Mouse (Mus musculus): Measurements from ENCODE around the gene Gm43517. TPM values are rescaled to one million over a fixed set of nuclear protein-coding genes. Genes with fewer than 3 reads are reported as not detected.

Gene Gm43517
- not detected for total RNA-seq (2021)
- long read RNA-seq, experiment 1, result 0 reads
- long read RNA-seq, experiment 2, result 0 reads

DNA sequence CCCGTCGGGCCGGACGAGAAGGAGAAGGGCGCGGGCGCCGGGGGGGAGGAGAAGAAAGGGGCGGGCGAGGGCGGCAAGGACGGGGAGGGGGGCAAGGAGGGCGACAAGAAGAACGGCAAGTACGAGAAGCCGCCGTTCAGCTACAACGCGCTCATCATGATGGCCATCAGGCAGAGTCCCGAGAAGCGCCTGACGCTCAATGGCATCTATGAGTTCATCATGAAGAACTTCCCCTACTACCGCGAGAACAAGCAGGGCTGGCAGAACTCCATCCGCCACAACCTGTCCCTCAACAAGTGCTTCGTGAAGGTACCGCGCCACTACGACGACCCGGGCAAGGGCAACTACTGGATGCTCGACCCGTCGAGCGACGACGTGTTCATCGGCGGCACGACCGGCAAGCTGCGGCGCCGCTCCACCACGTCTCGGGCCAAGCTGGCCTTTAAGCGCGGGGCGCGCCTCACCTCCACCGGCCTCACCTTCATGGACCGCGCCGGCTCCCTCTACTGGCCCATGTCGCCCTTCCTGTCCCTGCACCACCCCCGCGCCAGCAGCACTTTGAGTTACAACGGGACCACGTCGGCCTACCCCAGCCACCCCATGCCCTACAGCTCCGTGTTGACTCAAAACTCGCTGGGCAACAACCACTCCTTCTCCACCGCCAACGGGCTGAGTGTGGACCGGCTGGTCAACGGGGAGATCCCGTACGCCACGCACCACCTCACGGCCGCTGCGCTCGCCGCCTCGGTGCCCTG, at the start of gene Gm43517:
Gene Gm43517, plus strand, starts transcription at position 299 of the 755 bp plus-strand sequence.
- DNase-seq (ENCODE audit: low spot score), result no peak

DNA sequence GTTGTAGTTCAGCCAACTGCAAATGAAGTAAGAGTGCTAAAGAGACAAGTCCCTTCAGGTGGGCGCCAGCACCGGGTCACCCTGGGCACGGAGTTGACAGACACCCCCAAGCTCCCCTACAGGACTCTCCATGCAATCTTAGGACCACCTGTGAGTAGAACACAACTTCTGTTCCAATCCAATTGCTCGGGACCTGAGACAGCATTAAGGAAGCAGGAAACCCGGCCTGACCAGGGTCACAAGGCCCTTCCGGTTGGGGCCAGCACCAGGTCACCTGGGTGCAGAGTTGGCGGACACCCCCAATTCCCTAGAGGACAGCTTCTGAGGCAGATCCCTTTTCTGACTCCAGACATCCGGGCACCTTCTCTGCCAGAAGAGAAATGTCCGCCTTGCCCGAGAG, 35.3 kb upstream of the Gm43517 start:
- DNase-seq (ENCODE audit: low spot score), result no peak

DNA sequence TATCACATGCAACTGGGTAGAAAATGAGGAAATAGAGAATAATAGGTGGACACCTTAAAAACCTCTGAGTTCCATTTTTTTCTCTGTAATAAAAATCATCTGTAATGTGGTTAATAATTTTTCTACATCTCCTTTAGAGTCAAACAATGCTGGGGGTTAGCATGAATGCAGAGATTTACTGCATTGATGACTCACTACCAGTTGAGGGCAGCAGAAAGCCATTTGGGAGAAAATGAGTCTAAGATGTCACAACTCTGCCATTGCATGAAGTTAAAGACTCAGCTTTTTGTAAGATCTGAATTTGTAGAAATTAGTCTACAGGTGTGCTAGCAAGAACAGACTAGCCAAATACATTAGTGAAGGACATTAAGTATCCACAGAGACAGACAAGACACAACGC, 16.0 kb upstream of the Gm43517 start:
- DNase-seq (ENCODE audit: low spot score), result no peak

DNA sequence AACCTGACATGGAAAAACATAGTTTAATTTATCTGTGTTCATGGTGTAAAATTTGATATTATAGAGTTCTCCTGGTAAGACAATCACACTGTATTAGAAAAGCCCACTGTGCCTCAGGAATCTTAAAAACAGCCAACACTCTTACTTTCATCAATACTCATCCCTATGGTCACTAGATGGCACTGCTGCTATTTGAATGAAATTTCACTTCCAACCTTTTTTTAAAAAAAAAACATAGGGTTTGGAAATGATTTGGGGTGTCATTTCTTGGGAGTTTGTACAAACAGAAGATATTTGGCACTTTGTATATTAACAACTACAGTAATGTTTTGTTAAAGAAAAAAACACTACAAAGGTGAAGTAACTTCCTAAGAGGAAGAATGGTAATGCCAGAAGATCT, 12.8 kb upstream of the Gm43517 start:
- DNase-seq (ENCODE audit: low spot score), result no peak

DNA sequence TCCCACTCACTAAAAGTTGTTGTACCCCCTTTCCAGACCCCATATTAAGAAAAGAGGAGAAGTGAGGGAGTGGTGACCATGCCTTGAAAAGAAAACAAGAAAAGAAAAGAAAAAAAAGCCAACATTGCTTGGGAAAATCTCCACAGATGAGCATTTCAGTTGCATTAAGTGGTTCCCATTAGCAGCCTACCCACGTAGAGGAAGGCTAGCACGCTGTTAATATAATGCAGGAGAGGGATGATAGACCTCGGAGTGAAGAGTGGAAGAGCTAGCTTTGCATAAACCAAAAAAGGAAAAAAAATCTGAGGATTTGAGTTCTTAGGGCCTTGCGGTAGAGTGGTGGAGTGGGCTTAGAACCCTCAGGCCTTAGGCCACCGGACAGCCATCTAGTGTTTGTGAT, 11.8 kb upstream of the Gm43517 start:
- no peak for DNase-seq (ENCODE audit: low spot score)

DNA sequence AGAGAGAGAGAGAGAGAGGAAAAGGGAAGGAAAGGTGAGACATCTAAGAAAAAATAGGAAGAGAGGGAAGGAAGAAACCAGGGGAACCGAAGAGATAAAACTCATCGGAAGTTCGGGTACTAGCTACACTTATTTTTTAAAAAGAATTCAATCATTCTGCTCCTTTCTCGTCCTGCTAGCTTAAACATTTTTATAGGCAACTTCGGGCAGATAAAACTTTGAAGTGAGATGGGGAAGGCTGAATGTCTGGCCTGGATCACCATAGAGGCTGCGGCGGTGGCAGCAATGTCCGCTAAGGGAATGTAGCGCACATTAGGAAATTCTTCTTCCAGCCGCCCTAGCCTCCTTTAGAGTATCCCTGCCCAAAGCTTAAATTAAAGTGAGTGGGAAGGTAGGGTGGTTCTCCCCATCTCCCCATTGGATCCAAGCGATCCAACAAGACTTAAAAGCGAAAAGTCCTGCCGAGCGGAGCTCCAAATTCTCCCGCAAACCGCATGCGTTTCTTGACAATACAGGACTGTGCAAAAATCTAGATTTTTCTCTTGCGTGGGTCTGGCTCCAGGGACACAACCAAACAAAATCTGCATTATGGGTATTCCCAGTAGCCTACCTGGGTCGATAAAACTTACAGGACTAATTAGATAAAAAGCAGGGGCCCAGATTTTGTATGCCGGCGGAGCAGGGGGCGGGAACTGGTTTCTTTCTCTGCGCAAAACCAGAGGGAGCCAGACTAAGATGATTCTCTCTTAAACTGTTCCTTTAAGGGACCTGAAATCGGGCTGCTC, 11.0 kb upstream of the Gm43517 start:
- DNase-seq (ENCODE audit: low spot score), result no peak

DNA sequence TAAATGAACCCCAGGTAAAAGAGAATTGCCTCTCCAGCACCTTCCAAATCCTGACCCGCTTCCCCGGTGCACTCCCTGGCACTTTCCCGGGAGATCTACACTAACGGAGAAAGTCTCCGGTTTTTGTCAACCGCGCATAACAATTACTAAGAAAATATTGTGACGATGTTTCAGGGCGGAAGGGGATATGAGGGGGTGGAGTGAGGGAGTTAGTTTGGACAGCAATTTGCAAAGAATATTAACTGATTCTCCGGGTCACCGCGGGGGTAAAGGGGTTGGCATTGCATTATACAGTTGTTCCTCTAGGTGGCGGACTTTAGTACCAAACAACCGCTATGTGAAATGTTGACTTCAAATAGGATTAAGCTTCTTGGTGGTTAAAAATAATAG, 10.4 kb upstream of the Gm43517 start:
- DNase-seq (ENCODE audit: low spot score), result no peak

DNA sequence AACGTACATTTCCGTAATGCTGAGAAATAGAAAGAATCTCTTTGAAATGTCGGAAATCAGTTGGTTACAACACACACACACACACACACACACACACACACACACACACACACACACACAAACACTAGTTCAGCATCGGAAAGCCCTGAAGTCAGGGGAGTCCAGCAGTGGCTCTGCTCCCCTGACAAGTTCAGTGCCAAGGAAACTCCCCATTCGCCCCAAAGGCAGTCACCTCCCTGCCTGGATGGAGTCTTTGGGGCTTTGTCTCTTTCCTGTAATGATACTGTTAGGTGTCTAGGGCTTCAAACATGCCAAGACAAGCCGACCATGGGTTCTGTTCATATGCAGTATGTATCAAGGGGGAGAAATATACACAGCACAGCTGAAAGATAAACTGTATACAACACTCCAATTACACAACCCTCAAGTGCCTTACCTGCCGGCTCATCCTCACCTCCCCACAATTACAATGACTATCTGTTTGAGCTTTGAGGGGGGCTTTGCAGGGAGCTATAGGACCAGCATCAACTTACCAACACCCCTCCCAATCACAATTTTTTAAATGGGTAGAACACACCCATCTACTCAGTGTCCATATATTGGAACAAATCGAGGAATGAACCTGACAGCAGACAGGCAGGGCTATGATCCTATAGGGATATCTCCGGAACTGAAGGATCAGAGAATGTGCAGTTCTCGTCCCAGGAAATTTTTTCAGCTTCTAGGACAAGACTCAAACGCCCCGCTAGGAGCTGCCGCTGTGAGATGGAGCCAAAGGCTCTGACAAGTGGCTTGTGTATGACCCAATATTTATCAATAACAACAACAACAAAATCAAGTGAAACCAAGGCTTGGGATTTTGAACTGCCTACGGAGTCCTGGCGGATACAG, 9.3 kb upstream of the Gm43517 start:
- no peak for DNase-seq (ENCODE audit: low spot score)

DNA sequence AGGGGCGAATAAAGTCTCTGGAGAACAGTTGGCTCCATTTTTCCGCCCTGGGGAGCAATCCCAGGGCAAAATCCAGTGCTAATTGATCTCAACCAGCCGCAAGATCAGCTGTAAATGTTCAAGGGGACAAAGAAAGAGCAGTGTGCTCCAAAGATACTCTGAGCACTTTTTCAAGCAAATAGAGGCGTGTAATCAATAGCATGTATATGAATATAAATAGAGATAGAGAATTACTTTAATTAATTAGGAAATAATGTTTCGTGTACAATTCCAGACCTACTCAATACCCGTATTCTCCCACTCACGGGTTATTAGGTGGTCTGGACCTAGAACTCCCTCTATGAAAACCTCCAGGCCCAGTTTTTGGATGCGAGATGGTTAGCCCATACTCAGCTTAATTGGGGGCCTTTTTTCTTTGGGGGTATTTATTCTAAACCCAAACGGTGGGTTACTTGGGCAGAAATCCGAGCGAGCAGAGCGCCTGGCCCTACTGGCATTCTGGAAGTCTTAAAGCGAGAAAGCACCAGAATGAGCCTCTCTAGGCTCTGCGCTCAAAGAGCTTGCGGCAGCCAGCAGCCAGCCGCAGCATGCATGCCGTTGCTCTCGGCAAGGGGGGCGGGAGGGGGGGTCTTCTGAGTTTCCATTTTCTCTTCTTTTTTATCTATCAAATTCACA, 8.5 kb upstream of the Gm43517 start:
- no peak for DNase-seq (ENCODE audit: low spot score)

DNA sequence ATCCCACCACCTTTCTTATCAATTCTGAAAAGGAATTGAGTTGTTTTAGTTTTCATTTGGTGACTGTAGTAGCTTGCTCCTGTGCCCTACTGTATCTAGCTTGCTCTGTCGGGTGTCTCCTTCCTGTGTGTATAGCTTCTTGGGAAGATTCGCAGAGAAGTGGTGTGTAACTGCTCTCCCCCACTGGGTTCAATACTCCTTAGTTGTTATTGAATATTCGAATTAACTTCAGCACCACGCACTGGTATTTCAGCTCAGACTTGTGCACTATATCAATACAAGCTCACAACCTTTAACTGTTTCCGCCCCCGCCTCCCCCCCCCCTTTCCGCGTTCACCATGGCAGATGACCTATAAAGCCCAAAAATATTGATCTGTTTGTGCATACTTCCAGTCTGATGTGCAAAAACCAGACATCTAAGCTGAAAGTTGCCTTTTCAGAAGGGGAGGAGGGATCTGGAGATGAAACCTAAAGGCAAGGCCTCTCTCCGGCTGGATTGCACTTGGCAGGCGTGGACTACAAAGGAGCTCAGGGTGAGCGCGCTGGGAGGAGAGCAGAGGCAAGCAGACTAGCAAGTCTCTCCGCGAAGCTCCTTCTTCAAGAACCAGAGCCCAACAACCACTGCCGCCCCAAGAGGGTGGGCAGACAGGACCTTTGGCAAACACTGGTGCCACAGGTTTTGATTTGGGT, 7.5 kb upstream of the Gm43517 start:
- no peak for DNase-seq (ENCODE audit: low spot score)

DNA sequence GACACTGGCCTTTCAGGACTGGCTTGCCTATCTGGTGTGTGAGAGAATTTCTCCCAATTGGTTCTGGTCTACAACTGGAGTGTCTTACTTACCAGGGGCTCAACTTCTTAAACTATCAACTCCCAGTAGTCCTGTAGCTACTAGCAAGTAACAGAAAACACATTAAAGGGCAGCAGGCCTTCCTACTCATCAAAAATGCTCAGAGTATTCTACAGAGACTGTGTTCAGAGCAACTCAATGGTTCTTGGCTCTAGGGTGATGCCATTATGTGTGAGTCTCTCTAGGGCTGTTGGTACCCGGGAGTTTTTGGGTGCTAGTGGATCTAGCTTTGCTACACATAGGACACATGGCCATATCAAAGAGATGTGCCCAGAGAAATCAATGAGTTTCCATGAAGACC, 6.1 kb upstream of the Gm43517 start:
- DNase-seq (ENCODE audit: low spot score), result no peak

DNA sequence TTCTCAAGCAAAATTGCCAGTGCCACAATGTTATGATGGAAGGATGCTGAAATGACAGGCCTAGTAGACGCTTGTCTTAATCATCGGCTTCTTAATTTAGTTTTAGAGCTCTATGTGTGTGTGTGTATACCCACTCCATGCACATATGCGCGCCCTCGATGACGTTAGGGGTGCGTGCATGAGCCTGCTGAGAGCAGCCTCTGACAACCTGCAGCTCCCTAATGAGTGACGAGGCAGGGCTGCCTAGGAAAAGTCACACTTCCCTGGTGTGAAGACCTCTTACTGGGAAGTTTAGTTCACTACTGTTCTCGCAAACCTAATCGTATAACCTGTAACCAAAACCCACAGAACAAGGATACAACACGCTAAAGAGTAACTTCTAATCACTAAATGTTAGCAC, 5.5 kb upstream of the Gm43517 start:
- DNase-seq (ENCODE audit: low spot score), result no peak

DNA sequence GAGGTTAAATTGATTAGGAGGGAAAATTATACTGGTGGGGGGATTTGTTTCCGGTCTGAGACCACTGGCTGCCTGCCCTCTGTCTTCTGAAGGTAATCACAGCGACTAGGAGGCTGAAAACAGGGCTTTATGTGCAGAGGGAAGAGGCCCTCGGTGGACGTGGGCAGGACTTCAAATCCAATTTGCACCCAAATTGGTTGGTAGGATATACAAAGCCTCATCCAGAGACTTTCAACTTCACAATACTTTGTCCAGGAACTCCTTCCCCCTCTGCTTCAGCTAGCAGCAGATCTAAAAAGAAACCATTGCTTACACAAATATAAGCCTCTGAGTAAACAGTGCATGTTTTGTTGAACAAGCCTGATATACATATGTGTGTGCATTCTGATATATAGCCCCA, 4.5 kb upstream of the Gm43517 start:
- no peak for DNase-seq (ENCODE audit: low spot score)

DNA sequence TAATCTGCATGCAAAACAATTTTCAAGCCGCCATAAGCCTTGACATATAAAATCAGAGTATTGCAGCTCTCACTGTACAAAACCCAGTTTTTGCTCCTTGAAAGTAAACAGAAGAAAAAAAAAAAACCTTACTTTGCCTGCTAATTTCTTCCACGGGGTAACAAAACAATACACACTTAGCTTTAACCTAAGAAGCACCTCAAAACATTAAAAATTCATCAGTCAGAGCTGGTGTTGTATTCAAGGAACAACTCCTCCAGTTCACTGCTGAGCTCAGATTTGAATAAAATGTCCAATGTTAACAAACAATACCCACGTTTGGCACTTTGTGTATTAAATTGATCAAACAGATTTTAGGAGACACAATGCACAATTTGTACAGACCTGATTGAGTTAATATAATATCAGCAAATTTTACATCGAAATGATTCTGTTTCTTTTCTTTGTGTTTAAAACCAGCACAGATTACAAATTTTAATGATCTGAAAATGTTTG, 3.9 kb upstream of the Gm43517 start:
- no peak for DNase-seq (ENCODE audit: low spot score)

DNA sequence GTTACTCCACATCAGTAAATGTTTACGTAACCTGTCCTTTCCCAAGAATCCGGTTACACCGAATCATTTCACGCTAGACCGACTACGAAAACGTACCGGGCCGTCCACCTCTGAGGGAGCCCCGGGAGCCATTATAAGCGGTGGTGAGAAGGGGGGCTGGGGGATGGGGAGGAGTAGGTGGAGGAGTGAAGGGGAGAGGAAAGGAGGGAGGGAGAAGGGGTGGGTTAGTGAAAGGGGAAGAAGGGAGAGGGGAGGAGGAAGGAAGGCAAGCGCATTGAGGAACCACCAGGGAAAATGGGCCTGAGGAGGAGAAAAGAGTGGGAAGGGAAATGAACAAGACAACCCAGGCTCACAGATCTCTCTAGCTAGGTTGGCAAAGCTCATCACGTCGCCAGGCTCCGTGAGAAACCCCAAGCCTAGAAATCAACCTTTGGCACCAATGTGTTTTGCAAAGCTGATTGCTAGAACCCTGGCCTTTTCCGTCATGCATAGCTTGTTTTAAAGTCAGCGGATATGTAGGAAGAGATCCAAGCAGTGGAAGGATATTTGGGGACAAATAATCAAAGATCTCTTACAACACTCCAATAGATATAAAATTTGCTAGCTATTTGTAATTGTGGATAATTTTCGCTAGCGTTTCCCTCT, 3.1 kb upstream of the Gm43517 start:
- DNase-seq (ENCODE audit: low spot score), result no peak

DNA sequence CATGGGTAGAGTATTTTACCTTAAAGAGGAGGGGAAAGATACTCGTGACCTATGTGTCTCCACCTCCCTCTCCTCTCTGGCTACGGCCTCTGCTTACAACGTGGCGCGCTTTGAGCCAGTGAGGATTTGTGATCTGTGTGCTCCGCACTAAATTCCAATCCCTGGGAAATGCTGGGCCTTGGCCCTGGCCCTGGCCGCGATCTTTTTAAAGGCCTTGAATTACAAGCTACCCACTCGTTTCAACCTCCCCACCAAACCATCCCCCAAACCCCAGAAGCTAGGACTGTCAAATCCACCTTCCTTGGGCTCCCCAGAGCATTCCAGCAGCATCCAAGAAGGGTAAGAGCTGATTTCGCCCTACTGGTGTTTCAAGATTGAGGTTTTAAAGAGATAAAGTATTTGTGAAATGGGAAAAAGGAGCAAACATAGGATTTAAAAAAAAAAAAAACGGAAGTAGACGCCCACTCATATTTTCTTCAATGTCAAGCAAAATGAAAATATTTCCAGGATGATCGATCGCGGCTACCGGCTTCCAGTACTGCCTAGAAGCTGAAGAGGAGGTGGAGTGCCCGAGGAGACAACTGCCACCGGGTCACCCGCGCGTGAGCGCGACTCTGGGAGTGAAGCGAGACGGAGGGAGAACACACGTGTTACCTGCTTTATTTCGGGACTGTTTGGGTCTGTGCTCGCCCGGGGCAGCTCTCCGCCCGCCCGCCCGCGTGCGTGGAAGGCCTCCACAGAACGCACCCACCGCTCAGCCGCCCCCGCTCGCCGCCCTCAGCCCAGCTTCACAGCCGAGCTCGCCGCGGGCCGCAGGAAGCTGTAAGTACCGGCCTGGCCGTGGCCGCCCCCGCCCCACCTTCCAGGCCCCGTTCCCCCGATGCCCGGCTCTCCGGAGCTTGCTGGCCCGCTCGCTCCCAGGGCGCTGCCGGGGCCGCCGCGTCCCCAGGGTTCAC, 2.1 kb upstream of the Gm43517 start, which contains the start of gene Foxg1:
Gene Foxg1, plus strand, starts transcription at position 96 of the 956 bp plus-strand sequence.
- no peak for DNase-seq (ENCODE audit: low spot score)

DNA sequence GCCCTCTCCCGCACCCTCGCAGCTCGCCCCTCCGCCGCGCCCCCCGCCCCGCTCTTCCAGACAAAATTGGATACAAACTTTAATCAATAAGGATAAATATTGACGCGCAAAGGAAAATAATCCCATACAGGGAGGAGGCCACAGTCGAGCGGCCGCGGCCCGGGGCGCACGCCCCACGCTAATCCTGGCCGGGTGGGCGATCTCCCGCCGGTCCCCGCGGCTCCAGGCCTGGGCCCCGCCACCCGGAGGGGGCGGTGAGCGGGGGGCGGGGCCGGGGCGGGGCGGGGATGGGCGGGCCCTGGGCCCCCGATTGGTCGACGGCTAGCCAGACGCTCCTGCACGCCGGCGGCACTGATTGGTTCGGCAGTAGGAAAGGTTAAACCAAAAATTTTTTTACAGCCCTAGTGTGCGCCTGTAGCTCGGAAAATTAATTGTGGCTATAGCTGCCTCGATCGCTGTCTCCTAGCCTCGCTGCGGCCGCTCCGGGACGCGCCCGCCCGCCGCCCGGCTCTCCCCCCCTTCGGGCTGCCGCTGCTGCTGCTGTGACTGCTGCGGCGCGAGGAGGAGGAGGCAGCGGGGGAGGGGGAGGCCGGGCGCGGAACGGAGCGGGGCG, 1.3 kb upstream of the Gm43517 start:
- DNase-seq (ENCODE audit: low spot score), result no peak

DNA sequence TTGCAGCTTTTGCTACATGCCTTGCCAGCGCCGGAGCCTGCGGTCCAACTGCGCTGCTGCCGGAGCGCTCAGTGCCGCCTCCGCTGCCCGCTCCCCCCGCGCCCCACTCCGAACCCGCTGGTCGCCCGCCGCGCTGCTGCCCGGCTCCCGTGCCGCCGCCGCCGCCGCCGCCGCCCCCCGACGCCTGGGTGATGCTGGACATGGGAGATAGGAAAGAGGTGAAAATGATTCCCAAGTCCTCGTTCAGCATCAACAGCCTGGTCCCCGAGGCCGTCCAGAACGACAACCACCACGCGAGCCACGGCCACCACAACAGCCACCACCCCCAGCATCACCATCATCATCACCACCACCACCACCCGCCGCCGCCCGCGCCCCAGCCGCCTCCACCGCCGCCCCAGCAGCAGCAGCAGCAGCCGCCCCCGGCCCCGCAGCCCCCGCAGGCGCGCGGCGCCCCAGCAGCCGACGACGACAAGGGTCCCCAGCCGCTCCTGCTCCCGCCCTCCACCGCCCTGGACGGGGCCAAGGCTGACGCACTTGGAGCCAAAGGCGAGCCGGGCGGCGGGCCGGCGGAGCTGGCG, 589 bp upstream of the Gm43517 start:
- DNase-seq (ENCODE audit: low spot score), result no peak

All from gastrocnemius, adult 18-20 months (tissue).